Mouse (Mus musculus) kidney, adult 10 weeks (tissue): ENCODE measurements around the gene Marc2. TPM values are rescaled to one million over a fixed set of nuclear protein-coding genes. Genes with fewer than 3 reads are reported as not detected.

ENCODE experiments used
- polyA plus RNA-seq: library from polyadenylated mRNA; stranded (reverse); fragments of 350-450 nt; fragmentation: Illumina TruSeq; extraction: RNeasy Lipid Tissue Mini Kit (QIAGEN cat#74804); gene quantifications from one replicate; pipeline ENCODE4 v1.2.3, GENCODE M21; 2014; ENCODE audit warnings: low read depth, low replicate concordance

The Marc2 gene
- 268 TPM for polyA plus RNA-seq

DNA sequence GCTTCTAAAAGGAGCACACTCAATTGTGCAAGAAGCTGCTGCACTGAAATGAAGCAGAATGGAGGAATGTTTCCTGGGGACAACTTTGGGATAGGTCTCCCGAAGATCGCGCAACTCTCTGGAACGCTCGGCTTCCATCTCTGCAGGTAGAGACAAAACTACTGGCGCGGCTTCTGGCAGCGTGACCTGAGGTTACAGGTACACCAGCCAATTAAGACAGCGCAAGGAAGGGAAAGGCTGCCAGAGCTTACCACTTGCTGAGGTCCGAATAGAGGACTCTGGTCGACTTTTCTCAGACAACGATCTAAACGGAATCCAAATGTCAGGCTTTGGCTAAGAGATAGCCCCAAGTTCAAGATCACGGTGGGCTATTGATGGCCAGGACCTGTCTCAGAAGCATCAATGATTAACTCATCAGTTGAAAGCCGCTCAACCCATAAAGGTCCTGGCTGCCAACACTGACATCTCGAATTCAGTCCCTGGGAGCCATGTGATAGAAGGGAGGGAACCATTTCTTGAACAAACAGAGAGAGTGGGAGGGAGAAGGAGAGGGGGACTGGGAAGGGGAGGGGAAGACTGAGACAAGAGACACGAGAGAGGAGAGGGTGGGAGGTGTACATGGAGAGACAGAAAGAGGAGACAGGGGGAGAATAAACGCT, at the start of gene Marc2:
TSS of gene Marc2 (minus strand) at position 360 of the 659 bp plus-strand sequence.

DNA sequence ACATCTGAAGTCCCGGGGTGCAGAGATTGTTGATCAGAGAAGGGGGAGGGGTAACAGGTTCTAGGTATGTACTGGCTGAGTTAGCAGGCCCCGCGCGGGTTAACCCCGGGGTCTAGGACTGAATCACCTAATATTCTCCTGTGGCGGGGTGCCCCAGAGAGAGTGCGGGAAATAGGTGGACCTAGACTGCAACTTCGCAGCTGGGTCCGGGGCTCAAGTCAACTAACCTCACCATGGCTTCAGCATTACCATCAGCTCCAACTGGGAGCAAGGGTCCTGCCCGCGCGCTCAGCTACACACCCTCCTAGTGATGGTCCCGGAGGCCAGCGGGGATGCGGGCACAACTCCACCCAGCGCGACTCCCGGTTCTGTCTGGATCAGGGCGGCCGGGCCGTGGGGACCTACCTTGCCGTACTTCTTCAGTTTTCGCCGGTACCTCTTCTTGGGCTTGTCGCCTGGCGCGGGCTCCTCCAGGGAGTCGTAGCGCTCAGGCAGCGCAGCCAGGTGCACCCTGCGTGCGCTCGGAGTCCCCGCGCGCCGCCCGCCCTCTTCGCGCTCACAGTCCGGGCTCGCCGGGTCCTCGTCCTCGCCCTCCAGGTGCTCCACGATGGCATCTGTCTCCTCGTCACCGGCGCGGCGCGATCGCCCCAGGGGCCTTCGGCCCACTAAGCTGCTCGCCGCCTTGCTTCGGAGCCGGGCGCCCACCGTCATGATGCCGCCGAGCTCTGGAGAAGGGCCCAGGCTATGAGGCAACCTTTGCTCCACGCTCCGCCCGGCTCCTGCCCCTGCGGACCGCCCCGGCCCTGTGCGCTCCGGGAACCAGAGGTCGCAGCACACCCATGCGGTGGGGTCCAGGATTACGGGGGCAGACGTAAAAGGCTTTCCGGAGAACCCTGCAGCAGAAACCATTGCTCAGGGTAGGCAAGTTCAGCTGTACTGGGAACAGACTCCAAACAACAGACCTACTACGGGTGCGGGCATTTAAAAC, 36.3 kb upstream of the Marc2 start, which contains the start of gene C130074G19Rik:
TSS of gene C130074G19Rik (minus strand) at position 938 of the 988 bp plus-strand sequence.

DNA sequence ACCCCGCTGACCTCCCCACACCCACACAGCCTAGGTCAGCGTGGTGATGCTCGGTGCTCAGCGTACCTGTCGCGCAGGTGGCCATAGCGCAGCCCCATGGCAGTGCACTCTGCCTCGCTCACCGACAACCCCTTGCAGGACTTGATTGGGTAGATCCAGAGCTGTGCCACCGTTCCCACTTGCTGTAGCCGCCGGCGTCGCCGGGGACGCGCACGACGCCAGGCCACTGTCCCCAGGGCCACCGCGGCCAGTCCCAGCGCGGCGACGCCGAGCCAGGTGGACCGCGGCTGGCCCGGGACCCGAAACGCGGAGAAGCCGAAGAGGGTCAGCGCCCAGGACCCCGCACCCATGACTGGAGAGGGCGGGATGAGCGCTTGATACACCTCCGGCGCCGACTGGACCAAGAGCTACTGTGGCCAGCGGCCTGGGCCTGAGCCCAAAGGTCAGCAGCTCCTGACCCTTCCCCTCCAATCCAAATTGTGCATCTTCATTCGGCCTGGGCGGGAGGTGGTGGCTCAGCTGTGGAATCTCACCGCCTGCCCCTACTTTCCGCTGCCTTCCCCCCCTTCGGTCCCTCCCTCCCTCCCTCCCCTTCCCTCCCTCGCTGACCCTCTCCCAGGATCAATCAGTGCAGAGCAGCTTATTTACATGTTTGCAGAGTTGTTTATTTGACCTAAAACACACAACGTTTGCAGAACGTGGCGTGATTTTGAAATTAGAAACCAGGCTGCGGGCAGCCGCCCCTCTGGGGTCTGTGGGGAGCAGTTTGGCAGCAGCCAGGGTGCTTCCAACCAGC, 35.3 kb downstream of the Marc2 start, which contains the start of gene Marc1:
TSS of gene Marc1 (minus strand) at position 534 of the 796 bp plus-strand sequence.

Other genes starting within 250 kb of the Marc2 start
- not detected for gene Hlx, start 113.8 kb downstream of the Marc2 start, polyA plus RNA-seq
- gene Marc1, start 35.1 kb downstream of the Marc2 start, polyA plus RNA-seq, result 0.85 TPM
- 86.3 TPM for gene C130074G19Rik, start 36.8 kb upstream of the Marc2 start, polyA plus RNA-seq
- 8.0 TPM for gene Mark1, start 153.1 kb upstream of the Marc2 start, polyA plus RNA-seq